Mouse (Mus musculus) gastrocnemius, adult 8-10 months (tissue): ENCODE data around the gene Iqgap3. TPM values are rescaled to one million over a fixed set of nuclear protein-coding genes. Genes with fewer than 3 reads are reported as not detected.

Source experiments
- DNase-seq, 2 experiments: peaks; one replicate each; pipeline ENCODE4 v3.0.0; 2022; ENCODE audit warnings: low spot score in 2 of 2
- total RNA-seq, 4 experiments: library from RNA; stranded (reverse); gene quantifications; 2 replicates each; pipeline ENCODE4 v1.2.4; 2022

Gene Iqgap3
- total RNA-seq, 4 experiments from 2014 or later: 0.08 to 0.39 (median 0.12) TPM

DNA sequence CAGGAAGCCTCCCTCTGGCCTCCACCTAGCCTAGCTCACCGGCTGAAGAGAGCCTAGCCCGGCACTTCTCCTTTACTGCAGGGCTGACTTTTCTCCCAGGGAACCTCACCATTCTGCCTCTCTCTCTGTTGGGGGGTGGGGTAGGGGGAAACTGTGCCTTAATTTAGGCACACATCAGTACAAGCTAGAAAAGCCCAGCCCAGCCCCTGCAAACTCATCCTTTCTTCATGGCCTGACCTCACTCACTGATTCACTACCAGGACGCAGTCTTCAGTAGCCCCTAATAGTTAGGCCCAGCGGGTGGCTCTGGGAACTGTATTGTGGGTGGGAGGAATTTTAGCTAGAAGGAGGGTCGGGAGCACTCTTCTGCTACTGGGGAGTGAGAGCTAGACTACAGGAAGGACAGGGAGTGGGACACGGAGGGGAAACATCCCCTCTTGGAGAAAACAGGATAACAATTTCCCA is 67.8 kb downstream of the Iqgap3 start:
- DNase-seq: no peak

DNA sequence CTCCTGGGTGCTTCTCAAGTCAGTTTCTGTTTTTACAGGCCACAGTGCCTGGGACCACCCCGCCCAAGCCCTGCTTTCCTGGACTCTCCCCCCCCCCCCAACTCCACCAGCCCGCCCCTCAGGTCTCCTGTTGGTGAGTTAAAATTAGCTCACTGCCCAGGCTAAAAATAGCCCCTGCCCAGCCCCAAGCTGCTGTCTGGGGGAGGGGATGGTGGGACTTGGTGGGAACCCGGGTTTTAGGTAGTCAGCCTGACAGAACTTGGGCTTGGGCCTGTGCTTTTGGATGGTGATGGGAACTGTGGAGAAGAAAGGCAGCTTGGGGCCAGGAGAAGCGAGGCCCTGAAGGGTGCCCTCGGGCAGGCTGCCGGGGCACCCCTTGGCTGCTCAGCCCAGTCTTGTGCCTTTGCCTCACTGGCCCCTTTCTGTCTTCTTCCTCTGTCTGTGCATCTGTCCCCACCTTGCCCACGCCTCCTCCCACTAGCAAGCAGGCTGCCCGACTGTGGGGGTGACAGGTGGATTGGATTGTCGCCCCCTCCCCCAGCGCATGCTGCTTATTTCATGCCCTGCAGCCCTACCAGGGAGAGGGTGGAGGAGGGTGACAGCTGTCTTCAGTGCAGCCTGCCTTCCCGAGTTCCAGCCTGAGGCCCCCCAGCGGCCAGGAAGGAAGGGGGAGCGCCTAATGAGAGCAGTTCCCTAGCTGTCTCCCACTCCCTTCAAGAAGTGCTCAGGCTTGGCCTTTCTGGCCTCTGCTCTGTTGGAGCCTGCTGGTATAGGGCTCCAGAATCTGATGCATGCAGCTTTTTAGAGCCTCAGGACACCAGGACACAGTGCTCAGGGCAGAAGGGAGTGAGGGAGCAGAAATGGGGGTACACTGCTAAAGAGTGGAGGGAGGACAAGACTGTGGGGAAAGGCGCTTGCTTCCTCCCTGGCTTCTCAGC is 68.6 kb downstream of the Iqgap3 start:
- DNase-seq: peak in 1 of 2 experiments; percentile 67

DNA sequence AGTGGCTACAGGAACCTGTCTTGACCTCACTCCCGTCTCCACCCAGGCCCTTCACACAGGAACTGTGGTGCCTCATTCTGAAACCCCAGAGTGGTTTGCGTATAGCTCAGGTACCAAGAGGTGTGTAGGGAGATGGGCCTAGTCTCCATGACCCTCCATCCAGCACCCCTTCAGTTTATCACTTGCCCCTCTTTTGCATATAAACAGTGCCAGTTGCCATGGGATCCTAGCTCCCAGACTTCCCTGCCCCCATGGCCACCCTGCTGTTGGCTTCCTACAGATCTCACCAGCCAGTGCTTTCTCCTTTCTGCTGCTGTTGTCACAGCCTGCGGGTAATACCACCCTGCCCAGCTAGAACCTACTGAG is 69.2 kb downstream of the Iqgap3 start:
- no peak for DNase-seq

DNA sequence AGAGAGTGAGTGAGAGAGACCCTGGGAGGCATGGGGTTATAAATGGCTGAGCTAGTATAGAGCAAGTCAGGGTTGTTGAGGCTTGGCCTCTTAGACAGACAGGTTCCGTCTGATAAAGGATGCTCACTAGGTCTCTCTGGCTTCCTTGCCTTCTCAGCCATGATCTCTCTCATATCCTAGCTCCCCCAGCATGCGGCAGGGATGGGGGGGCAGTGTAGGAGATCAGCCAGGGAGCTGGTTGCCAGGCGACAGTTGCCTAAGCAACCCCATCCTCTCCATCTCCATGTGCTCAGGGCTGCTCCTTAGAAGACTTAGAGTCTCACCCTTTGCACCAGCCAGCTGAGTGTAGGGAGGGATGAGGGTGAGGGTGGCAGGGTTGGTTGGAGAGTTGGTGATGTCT is 70.3 kb downstream of the Iqgap3 start:
- no peak for DNase-seq

GRCm38 (mm10) chr3:88153290-88154011 is 71.7 kb downstream of the Iqgap3 start:
- no peak for DNase-seq

GRCm38 (mm10) chr3:88154236-88154635 is 72.5 kb downstream of the Iqgap3 start:
- DNase-seq: no peak

DNA sequence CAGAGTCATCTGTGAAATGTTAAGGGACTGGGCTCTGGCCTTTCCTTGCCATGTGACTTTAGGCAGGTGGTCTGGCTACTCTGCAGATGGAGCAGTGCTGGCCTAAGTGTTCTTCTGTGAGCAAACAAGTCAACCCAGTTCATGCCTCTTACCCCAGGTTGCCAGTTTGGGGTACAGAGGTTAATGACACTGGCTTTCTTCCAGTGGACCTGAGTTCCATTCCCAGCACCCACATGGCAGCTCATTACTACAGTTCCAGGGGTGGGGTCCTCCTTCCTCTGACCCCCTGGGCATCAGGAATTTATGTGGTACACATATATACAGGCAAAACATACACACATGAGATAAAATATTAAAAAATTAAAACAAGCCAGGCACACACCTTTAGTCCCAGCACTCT is 75.0 kb downstream of the Iqgap3 start:
- DNase-seq: no peak

- DNase-seq: no peak
These were observed 76.2 kb downstream of the Iqgap3 start for GRCm38 (mm10) chr3:88157771-88158597.

DNA sequence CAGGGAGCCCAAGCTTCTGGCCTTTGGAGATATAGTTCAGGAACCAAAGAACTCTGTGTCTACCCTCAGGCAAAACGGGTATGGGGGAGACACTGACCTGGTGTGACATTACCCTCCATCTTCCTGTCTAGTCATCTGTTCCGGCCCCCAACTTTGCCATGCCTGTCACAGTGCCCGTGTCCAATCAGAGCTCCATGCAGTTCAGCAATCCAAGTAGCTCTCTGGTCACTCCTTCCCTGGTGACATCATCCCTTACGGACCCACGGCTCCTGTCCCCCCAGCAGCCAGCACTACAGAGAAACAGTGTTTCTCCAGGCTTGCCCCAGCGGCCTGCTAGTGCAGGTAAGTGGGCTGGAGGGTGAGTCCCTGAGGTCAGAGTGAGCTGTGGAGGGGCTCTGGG is 77.2 kb downstream of the Iqgap3 start:
- DNase-seq: no peak

- no peak for DNase-seq
These were observed 79.1 kb downstream of the Iqgap3 start for GRCm38 (mm10) chr3:88160856-88161255.

GRCm38 (mm10) chr3:88162259-88162658 is 80.5 kb downstream of the Iqgap3 start:
- peak; percentile 66 to 81 for DNase-seq

GRCm38 (mm10) chr3:88162811-88163210 is 81.0 kb downstream of the Iqgap3 start:
- DNase-seq: no peak

- no peak for DNase-seq
These were observed 82.1 kb downstream of the Iqgap3 start for GRCm38 (mm10) chr3:88163847-88164246.

- no peak for DNase-seq
These were observed 82.5 kb downstream of the Iqgap3 start for GRCm38 (mm10) chr3:88164263-88164662.

GRCm38 (mm10) chr3:88166056-88166455 is 84.3 kb downstream of the Iqgap3 start:
- peak in 1 of 2 experiments; percentile 56 for DNase-seq

DNA sequence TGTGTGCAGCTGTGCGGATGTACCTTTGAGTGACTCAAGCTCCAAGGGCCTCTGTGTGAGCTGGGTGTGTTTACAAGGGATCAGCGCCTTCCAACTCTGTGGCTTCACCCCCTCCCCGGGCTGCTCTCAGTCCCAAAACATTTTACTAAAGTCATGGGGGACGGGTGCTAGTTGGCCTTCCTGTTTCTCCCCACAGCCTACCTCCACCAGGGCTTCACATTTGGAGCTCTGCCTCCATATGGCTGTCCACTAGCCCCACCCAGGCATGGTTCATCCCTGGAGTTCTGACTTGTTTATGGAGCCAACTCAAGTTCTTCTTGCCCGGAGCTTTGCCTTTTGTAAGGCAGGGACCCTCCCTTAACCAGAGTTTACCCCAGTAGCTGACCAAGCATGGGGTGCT is 88.6 kb downstream of the Iqgap3 start:
- no peak for DNase-seq

Other genes starting within 250 kb of the Iqgap3 start
- gene Sh2d2a, start 235.2 kb upstream of the Iqgap3 start, total RNA-seq: not detected
- 10 to 100 TPM; 48.6 to 53.0 (median 52.0) TPM for gene Prcc, start 196.4 kb upstream of the Iqgap3 start, total RNA-seq
- 100 to 1,000 TPM; 243 to 264 (median 254) TPM for gene Hdgf, start 175.7 kb upstream of the Iqgap3 start, total RNA-seq
- 10 to 100 TPM; 40.9 to 48.1 (median 45.8) TPM for gene Mrpl24, start 162.5 kb upstream of the Iqgap3 start, total RNA-seq
- gene Isg20l2, start 151.7 kb upstream of the Iqgap3 start, total RNA-seq: 1 to 10 TPM; 5.8 to 7.6 (median 7.2) TPM
- 1 to 10 TPM; 2.4 to 4.1 (median 3.5) TPM for gene Rrnad1, start 151.3 kb upstream of the Iqgap3 start, total RNA-seq
- gene Crabp2, start 133.3 kb upstream of the Iqgap3 start, total RNA-seq: not detected
- gene Nes, start 110.9 kb upstream of the Iqgap3 start, total RNA-seq: 10 to 100 TPM in 2 of 4 experiments, 1 to 10 TPM in 2; 8.7 to 18.0 (median 12.0) TPM
- gene Bcan, start 81.7 kb upstream of the Iqgap3 start, total RNA-seq: under 1 TPM in 1 of 4 experiments, not detected in 3; 0.15 TPM
- gene Hapln2, start 54.4 kb upstream of the Iqgap3 start, total RNA-seq: under 1 TPM in 1 of 4 experiments, not detected in 3; 0.11 TPM
- gene Gpatch4, start 38.9 kb upstream of the Iqgap3 start, total RNA-seq: 10 to 100 TPM; 24.2 to 30.2 (median 25.5) TPM
- gene Naxe, start 23.5 kb upstream of the Iqgap3 start, total RNA-seq: 10 to 100 TPM; 49.1 to 56.1 (median 50.4) TPM
- not detected for gene Ttc24, start 3.7 kb upstream of the Iqgap3 start, total RNA-seq
- 100 to 1,000 TPM; 164 to 186 (median 172) TPM for gene Mef2d, start 60.4 kb downstream of the Iqgap3 start, total RNA-seq
- not detected for gene Rhbg, start 172.7 kb downstream of the Iqgap3 start, total RNA-seq
- 1 to 10 TPM in 1 of 4 experiments, under 1 TPM in 3; 0.72 to 2.2 (median 0.81) TPM for gene Gm38392, start 205.2 kb downstream of the Iqgap3 start, total RNA-seq
- 1 to 10 TPM; 2.6 to 7.3 (median 6.1) TPM for gene Tsacc, start 215.0 kb downstream of the Iqgap3 start, total RNA-seq
- gene Cct3, start 215.1 kb downstream of the Iqgap3 start, total RNA-seq: 100 to 1,000 TPM in 1 of 4 experiments, 10 to 100 TPM in 3; 91.1 to 102 (median 92.6) TPM
- gene Glmp, start 243.1 kb downstream of the Iqgap3 start, total RNA-seq: 10 to 100 TPM; 34.5 to 39.4 (median 37.9) TPM